Mouse (Mus musculus): ENCODE measurements around the gene Epb41l2. TPM values are rescaled to one million over a fixed set of nuclear protein-coding genes. Genes with fewer than 3 reads are reported as not detected.

The Epb41l2 gene
- 10 to 100 TPM; 27.2 to 32.6 TPM for total RNA-seq (2021)
- long read RNA-seq, experiment 1, partial matches to known transcripts: 4 of 9 reads
- long read RNA-seq, experiment 1, other reads (novel, unspliced or antisense): 5 of 9 reads
- long read RNA-seq, experiment 2, partial matches to known transcripts: 3 of 10 reads
- long read RNA-seq, experiment 2, other reads (novel, unspliced or antisense): 7 of 10 reads

DNA sequence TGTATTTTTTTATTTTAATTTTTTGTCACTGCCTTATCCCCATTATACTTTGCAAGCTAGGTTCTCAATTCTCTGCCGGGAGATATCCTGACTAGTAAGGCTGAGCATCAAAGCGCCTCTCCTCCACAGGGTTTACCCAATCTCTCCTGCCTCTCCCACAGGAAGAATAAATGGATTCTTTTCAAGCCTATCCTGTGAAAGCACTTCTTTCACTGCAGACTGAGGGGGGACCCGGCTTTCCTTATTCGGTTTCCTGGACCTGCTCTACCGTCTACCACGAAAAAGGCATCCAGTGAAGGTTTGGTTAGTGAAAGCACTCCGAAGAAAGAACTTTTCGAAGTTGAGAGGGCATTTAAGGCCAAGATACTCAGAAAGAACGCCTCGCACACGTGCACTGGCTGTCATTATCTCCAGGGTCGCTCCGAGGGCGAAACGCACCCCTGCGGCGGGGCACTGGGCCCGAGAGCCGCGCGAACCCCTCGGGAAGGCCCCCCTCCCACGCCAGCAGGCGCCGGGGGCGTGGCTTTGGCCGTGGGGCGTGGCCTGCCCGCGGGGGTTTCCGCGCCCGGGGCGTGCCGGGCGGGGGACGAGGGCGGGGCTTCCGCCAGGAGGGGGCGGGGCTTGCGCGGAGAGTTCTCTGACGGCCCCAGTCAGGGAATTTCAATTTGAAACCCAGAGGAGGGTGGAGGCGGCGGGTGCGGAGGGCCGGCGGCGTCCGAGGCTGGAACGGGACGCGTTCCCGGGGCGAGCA is at the start of gene Epb41l2:
Epb41l2 (plus strand) TSS at position 591 of the 751 bp plus-strand sequence.
- intact Hi-C loops (cut with DNase I): loop anchor here (5.0 kb wide), 2 partner anchors 48 to 62 kb away; no protein-coding TSS in a partner anchor

DNA sequence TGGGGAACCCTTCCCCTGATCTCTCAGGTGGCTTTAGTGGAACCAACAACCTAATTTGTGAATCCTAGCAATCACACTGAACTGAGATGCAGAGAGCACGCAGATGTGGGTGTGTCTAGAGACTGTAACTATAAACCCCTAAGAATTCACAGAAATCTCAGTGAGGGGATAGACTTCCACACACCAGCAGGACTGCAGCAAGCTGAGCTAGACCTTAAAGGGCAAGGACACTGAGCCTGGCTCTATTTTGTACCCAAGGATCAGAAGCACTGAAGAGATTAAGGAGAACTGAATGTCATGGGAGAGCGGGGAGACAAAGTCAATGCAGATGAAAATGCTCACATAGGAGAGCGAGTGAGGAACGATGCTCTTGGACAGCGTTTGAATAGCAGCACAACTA is 49.6 kb upstream of the Epb41l2 start:
- DNase-seq: no peak
- intact Hi-C loops (cut with DNase I): no loop called here

More for the DNA sequence above, at the start of gene Epb41l2:
- peak; percentile 92 to 95 for DNase-seq

DNA sequence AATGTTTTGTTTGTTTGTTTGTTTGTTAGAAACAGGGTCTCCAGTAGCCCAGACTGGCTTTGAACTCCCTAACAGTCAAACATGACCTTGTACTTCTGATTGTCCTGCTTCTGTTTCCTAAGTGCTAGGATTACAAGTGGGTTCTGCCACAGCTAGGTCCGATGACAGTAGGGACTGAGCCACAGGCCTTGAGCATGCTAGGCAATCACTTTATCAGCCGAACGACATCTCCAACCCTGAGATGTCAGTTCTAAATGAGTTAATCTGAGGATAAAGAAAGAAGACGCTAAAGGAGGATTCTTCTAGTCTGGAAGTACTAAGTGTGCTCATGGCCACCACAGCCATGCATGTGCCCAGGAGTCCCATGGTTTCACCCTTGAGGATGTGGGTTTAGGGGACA is 48.9 kb upstream of the Epb41l2 start:
- intact Hi-C loops (cut with DNase I): no loop called here
- DNase-seq: no peak

DNA sequence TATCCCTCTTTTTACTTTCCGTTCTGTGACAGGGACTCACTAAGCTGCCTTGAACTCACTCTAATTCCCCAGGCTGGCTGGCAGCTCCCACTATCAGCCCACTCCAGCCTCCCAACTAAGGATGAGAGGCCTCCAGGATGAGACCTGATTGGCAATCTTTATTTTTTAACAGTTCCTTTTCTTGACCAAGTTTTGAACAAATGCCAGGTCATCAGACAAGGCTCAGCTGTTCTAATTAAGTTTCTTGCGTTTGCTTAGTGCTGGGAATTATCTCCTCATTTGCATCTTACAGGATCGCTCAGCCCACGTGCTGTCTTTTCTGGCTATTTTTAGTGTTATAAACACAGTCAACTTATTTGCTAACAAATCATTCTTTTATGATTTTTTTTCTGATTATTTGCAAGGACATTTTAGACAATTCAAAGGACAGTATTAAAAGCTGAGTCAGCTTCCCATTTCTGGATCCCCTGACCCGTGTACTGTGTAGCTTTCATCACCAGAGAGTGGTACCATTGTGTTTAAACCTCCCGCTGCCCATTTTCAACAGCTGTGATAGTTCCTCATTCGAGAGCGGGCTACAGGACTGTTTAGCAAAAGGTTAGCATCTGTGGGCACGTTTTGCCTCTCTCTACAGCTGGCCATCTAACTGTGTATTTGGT is 47.9 kb upstream of the Epb41l2 start:
- DNase-seq: no peak
- intact Hi-C loops (cut with DNase I): no loop called here

DNA sequence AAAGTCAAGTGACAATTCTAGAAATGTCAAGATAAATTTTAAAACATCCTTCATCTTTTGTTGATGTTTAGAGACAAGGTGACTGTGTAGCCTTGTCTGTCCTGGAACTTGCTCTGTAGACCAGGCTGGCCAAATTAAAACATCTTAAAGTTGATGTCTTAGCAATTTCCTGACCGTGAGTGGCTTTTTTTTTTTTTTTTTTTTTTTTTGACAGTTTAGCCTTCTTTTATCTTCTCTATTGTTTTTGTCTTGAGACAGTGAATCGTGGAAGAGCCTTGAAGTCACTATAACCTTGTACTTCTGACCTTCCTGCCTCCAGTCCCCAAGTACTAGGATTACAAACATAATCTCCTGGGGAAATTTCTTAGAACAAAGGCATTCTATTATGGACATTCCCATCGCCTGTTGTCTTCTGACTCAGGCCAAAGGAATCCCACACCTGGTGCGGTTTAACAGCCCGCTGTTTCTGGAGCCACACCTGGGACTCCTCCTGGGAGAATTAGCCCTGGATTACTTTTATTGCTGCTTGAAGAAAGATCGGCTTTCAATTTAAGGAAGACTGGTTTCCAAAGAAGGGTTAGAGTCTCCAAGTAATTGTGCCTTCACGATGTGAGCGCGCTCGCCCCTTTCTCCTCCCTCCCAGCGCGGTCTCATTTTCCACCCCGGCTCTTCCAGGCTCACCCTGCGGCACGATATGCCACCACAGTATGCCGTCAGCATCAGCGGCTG is 45.6 kb upstream of the Epb41l2 start:
- DNase-seq: no peak
- intact Hi-C loops (cut with DNase I): no loop called here

DNA sequence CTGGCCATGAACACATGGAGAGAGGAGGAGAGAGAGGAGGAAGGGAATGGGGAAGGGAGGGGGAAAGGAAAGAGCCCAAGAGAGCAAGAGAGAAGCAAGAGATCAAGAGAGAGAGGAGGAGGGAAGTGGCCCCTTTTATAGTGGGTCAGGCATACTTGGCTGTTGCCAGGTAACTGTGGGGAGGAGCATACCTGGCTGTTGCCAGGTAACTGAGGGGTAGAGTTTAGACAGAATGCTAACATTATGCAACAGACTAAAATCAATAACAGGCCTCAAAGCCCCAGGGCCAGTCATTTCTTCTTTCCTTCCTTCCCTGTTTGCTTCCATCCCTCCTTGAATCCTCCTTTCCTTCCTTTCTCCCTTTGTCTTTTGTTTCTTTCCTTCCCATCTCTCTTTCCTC is 41.9 kb upstream of the Epb41l2 start:
- intact Hi-C loops (cut with DNase I): no loop called here
- no peak for DNase-seq

DNA sequence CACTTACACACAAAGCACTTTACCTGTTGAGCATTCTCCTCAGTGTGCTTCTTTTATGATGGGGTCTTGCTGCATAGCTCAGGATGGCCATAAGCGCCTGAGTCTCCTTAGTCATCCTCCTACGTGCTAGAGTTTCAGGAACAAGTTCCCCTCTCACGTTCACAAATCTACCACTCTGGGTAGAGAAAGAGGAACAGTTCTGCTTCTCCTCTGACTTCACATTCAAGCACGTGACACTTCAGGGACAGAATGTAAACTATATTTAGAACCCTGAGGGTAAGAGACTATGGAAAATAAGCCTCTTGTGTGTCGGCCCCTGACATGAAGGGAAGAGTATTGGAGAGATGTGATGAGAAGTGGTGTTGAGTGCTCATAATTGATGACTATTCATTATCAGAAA is 41.2 kb upstream of the Epb41l2 start:
- no peak for DNase-seq
- intact Hi-C loops (cut with DNase I): no loop called here

DNA sequence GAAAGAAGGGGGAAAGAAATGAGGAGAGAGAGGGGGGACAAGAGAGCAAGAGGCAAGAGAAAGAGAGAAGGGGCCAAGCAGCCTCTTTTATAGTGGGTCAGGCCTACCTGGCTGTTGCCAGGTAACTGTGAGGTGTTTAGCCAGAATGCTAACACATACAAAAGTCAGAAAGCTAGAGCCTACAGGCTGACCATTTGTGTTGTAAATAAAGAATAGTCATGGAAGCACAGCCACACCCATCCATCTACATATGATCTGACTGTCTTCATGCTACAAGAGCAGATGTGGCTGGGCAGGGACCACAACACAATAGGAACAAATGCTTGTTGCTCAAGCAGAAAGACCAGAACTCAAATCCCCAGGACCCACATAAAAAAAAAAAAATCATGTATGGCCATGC is 40.1 kb upstream of the Epb41l2 start:
- no peak for DNase-seq
- intact Hi-C loops (cut with DNase I): no loop called here

DNA sequence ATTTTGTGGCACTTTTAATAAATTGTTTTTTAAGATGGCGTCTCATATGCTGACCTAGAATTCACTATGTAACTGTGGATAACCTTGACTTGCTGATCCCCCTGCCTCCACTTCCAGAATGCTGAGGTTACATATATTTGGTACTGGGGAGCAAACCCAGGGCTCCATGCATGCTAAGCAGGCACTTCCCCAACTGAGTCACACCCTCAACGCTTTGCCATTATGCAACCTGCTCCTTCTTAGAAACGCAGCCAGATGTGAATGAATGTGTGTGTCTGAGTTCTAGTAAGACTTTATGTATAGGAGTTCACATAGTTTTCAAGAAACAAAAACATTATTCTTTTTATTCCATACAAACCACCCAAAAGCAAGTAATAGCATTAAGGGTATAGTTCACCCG is 38.4 kb upstream of the Epb41l2 start:
- DNase-seq: no peak
- intact Hi-C loops (cut with DNase I): no loop called here

DNA sequence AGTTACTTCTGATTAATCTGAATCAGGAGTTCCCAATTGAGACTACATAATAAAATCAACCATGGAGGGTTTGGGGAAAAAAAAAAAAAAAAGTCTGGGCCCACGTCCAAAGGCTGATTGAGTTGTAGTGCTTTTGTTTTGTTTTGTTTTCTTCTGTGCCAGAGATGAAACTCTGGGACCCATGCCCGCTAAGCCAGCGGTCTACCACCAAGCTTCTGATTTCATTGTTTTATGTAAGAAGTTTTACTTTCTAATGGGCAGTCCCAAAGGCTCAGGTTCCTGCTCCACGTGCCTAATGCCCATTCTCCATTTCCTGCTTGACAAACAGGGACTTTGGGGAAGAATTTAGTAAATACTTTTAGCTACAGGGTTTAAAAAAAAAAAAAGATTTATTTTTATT is 33.9 kb upstream of the Epb41l2 start:
- no peak for DNase-seq

DNA sequence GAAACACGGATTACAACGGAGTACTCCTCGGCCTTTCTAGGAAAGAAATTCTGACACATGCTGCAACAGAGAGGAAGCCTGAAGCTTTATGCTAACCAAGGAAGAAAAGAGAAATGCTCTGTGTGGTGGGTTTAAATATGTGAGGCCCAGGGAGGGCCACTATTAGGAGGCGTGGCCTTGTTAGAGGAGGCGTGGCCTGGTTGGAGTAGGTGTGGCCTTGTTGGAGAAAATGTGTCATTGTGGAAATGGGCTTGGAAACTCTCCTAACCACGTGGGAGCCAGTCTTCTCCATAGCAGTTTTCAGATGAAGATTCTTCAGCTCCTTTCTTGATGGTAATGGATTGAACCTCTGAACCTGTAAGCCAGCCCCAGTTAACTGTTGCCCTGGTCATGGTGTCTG is 32.1 kb upstream of the Epb41l2 start:
- intact Hi-C loops (cut with DNase I): no loop called here
- no peak for DNase-seq

More for the DNA sequence above, 33.9 kb upstream of the Epb41l2 start:
- intact Hi-C loops (cut with DNase I): no loop called here

DNA sequence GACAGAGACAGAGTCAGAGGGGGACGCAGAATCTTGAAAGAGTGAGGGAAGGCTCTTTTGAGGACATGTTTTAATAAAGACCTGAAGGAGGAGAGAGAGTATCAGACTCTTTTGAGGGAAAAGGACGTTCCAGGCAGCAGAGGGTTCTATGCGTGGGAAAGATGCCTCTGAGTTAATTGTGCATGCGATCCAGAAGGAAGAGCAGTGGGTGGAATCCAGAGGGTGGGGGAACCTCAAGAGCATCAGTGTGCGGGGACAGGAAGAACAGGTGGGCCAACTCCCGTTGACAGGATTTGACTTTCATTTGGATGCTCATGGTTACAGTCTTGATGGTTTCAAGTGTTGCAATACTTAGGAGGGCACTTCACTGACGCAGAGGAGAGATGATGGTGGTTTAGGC is 29.5 kb upstream of the Epb41l2 start:
- DNase-seq: no peak
- intact Hi-C loops (cut with DNase I): no loop called here

DNA sequence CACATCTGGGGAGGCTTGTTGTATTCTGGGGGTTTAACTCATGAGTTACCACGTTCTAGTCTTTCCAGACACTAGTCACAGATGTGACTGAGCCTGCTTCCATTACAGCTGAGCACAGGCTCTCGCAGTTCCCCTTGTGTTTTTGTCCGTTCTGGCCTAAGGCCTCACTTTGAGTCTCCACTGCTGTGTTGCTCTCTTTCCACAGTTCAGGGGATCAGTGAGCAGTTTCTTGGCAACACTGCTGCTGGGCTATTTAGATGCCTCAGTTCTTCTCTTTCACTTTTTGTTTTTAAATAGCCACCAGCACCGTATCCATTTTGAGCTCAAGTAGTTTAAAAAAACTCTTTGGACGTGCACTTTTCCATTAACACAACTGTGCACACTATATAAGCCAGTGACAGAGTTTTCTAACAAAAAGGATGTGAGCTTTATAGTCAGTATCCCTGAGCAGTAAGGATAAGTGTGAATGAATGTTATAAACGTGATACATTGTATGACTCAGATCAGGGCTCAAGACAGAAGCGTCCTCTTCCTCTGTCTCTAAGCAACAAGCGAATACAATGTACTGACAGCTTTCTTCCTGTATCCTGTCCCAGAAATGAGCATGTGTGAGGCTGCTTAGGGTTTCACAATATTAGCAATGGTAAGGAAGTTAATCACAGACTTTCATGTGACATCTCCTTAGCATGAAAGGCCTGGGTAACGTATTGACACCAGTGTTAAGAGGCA is 28.1 kb upstream of the Epb41l2 start:
- no peak for DNase-seq

DNA sequence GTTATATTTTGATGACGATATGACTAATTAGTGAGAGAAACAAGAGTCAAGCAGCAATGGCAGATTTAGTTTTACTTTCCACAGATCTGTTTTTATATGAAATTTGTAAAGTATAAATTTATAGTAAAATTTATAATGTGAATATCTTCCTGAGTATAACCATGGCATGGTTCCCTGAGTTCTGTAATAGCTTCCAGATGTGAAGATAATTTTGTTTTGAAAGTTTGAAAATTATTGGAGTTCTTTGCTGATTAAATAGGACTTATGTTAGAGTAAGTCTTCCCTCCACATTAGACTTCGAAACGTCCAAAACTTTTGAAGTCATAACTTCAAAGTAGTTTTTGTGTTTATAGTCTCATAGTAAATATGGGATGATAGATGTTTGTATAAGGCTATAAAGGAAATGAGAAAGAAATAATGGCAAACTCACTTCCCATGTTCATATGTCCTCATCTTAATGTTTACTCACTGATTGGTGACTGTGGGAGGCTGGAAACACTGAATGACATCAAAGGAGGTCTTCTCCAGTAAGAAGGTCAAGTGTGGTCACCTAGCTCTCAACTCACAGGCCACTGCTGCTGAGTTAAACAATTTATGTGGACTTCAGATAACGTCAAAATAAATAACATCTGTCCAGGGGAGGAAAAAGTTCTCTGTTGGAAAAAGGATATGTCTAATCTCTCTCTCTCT is 26.1 kb upstream of the Epb41l2 start:
- no peak for DNase-seq
- intact Hi-C loops (cut with DNase I): no loop called here

More for the DNA sequence above, 28.1 kb upstream of the Epb41l2 start:
- intact Hi-C loops (cut with DNase I): no loop called here

DNA sequence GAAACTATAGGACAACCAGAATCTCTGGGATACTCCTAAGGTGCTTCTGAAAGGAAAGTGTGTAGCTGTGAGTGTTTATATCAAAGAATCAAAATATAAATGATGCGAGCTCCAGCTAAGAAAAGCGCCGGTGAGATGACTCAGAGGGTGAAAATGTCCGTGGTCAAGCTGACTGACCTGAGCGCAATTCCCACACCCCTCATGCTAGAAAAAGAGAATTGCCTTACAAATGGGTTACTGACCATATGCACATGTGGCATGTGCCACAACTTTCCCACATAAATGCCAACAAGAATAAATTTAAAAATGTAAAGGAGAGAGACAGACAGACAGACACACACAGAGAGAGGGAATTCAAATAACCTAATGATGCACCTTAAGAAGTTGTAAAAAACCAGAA is 18.9 kb upstream of the Epb41l2 start:
- intact Hi-C loops (cut with DNase I): no loop called here
- DNase-seq: no peak

DNA sequence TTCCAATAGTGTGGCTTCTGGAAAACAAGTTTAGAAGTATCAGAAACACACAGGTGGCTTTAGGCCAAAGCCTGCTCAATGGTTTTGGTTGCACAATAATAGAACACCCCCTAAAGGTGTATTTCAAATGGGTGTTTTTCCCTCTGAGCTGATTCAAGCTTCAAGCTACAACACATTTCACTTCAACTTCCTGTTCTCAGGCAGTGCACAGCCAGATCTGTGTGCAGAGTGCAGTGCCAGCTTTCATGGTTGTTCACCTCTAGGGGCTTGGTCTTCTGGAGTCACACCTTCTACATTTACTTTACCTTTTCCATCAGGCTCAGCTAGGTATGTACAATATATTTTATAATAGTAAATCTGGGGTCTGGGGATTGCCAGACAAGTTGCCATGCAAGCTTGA is 16.8 kb upstream of the Epb41l2 start:
- no peak for DNase-seq
- intact Hi-C loops (cut with DNase I): no loop called here

DNA sequence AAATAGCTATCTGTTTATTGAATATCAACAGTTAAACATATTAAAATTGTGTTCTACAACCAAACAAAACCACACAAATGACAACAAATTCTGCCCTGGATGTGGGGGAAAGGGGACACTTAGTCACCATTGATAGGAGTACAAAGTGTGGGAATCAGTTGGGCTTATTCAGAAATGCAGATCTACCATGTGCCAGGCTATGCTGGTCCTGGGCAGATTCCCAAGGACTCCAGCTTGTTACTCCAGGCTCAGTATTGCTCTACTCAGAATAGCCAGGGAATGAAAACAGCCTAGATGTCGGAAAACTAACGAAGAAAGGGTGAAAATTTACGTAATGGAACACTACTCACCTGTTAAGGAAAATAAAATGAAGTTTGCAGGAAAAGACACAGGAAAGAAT is 5.7 kb upstream of the Epb41l2 start:
- no peak for DNase-seq
- intact Hi-C loops (cut with DNase I): no loop called here

DNA sequence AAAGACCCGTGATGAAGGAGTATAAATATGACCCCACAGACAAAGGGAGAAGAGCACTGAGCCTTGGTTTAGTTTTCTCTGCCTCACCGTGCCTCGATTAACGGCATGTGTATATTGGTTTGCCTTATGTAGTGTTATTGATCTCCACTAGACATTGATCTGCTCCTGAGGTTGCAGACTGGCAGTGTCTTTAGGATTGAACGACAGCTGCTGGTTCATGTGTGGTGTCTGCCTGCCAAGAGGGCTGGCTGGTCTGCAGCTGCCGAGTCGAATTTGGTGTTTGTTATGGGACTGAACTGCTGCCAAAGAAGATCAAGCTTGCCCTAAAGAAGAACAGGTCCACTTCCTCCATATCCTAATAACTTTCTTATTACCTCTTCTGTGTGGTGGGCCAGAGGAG is 5.2 kb upstream of the Epb41l2 start:
- intact Hi-C loops (cut with DNase I): no loop called here

DNA sequence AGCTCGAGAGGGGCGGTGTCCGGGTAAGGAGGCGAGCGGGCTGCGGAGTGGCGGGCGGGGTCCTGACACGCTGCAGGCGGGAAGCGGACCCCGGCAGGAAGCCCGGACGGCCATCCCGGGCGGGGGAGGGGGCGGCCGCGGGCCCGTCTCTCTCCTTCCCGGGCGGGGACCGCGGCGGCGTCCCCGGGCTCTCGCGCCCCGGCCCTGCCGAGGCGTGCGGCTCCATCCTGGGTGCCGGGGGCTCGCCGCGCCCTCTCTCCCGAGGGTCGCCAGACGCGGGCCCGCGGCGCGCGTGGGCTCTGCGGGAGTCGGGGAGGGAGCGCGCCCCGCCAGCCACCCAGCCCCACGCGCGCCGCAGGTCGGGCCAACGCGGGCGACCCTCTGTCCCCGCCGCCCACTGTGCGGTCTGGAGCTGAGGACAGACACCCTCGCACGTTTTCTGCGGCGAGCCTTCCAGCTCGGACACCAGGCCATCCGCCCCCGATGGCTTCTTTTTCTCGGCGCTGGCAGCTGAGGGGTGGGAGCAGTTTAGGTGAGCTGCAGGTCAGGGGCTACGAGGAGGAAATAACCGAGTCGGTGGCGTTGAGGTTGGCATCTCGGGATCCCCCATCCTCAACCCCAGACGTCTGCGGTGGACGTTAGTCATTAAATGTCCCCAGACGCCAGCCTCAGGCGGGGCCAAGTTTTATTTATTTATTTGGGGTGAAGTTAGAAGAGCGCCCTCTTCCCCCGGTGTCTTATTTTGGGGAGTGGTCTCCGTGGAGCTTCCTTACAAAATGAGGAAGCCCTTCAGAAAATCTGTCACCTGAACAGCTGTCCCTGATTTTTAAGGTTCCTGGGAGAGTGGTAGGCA is 587 bp downstream of the Epb41l2 start:
- intact Hi-C loops (cut with DNase I): loop anchor here (5.0 kb wide), 2 partner anchors 47 to 63 kb away; no protein-coding TSS in a partner anchor
- DNase-seq: peak in 1 of 2 experiments; percentile 28

More for the DNA sequence above, 5.2 kb upstream of the Epb41l2 start:
- no peak for DNase-seq

Data from gastrocnemius, postnatal 36 days (tissue).